Mouse (Mus musculus): ENCODE results near the gene Cbx5.
A peak's percentile ranks its signal among the peaks of the same experiment; 100 is the strongest.

DNA sequence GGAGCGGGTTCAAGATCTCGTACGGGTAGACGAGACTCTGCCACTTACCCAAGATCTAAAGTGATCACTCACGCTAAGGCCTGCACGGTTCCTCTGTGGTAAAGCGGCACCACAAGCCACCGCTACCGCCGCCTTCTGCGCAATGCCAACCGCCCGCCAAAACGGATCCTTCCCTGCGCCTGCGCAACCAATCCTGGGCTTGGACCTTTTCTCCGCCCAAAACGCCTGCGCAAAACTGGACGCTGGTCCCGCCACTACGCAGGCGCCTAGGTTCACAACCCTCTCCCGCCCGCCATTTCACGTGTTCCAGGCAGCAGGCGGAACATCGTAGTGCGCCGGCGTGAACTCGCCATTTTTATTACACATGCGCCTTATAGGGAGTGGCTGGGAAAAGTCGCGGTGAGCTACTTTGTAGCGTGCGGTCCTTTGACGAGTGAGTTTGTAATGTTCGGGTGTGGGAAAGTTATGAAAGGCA lies at the start of gene Cbx5:
- no peak for TF ChIP-seq CTCF (conservative IDR thresholded peaks at IDR 0.05; ENCODE audit: insufficient read depth, insufficient read length, low read depth, low read length)
- peak; percentile 33 for TF ChIP-seq POLR2A (IDR thresholded peaks at IDR 0.05; ENCODE audit: low read depth, low read length)
